Mouse (Mus musculus): ENCODE data around the gene Styx. TPM values are rescaled to one million over a fixed set of nuclear protein-coding genes. Genes with fewer than 3 reads are reported as not detected.

The Styx gene
- polyA plus RNA-seq, 1 experiment from 2014 or later: 64.0 TPM

- Histone ChIP-seq H3K27me3 (ENCODE audit: control insufficient read depth, insufficient read depth, low read depth, low read length) (no peaks in the 10 kb centered on the region), H3K27ac (ENCODE audit: low read length) (no peak overlapping the region), H3K9me3 (replicated peaks; ENCODE audit: control insufficient read depth, low read length, poor library complexity, severe bottlenecking) (peaks cover 3% of the 10 kb centered on the region), H3K4me3 (ENCODE audit: low read depth, low read length) (no peak overlapping the region), H3K36me3 (ENCODE audit: control insufficient read depth, insufficient read depth, low read length) (no peaks in the 10 kb centered on the region), H3K4me2 (ENCODE audit: low read length) (no peak overlapping the region), H3K4me1 (ENCODE audit: control insufficient read depth, insufficient read depth, low read length) (no peaks in the 10 kb centered on the region), H3K9ac (ENCODE audit: low read depth, low read length) (no peak overlapping the region)
- ATAC-seq: no peak; the same call in 1 of the 2 replicates
- WGBS: 66% methylated on average over 4 of the region's 4 CpGs
Measured at GRCm38 (mm10) chr14:45422371-45422770, 71.5 kb downstream of the Styx start.

GRCm38 (mm10) chr14:45423220-45423619 lies 72.3 kb downstream of the Styx start:
- peak; percentile 91 for ATAC-seq
- WGBS: 8% methylated on average over 5 of the region's 5 CpGs

GRCm38 (mm10) chr14:45430066-45430842 lies 79.4 kb downstream of the Styx start:
- H3K4me3 ChIP-seq (ENCODE audit: low read depth, low read length): no peak overlapping the region
- no peak overlapping the region for H3K4me2 ChIP-seq (ENCODE audit: low read length)
- ATAC-seq: no peak
- no peaks in the 10 kb centered on the region for H3K36me3 ChIP-seq (ENCODE audit: control insufficient read depth, insufficient read depth, low read length)
- H3K4me1 ChIP-seq (ENCODE audit: control insufficient read depth, insufficient read depth, low read length): no peaks in the 10 kb centered on the region
- no peak overlapping the region for H3K9ac ChIP-seq (ENCODE audit: low read depth, low read length)
- 91% methylated on average over 13 of the region's 13 CpGs for WGBS
- no peak overlapping the region for H3K27ac ChIP-seq (ENCODE audit: low read length)
- no peaks in the 10 kb centered on the region for H3K27me3 ChIP-seq (ENCODE audit: control insufficient read depth, insufficient read depth, low read depth, low read length)
- peaks cover 5% of the 10 kb centered on the region for H3K9me3 ChIP-seq (replicated peaks; ENCODE audit: control insufficient read depth, low read length, poor library complexity, severe bottlenecking)

More at GRCm38 (mm10) chr14:45423220-45423619, 72.3 kb downstream of the Styx start:
- Histone ChIP-seq H3K9ac (ENCODE audit: low read depth, low read length) (no peak overlapping the region), H3K4me2 (ENCODE audit: low read length) (no peak overlapping the region), H3K27ac (ENCODE audit: low read length) (no peak overlapping the region), H3K36me3 (ENCODE audit: control insufficient read depth, insufficient read depth, low read length) (no peaks in the 10 kb centered on the region), H3K4me1 (ENCODE audit: control insufficient read depth, insufficient read depth, low read length) (no peaks in the 10 kb centered on the region), H3K4me3 (ENCODE audit: low read depth, low read length) (no peak overlapping the region), H3K27me3 (ENCODE audit: control insufficient read depth, insufficient read depth, low read depth, low read length) (no peaks in the 10 kb centered on the region), H3K9me3 (replicated peaks; ENCODE audit: control insufficient read depth, low read length, poor library complexity, severe bottlenecking) (peaks cover 3% of the 10 kb centered on the region)

- Histone ChIP-seq H3K27ac (ENCODE audit: low read length) (no peak overlapping the region), H3K4me1 (ENCODE audit: control insufficient read depth, insufficient read depth, low read length) (no peaks in the 10 kb centered on the region), H3K27me3 (ENCODE audit: control insufficient read depth, insufficient read depth, low read depth, low read length) (no peaks in the 10 kb centered on the region), H3K4me3 (ENCODE audit: low read depth, low read length) (no peak overlapping the region), H3K36me3 (ENCODE audit: control insufficient read depth, insufficient read depth, low read length) (no peaks in the 10 kb centered on the region), H3K9ac (ENCODE audit: low read depth, low read length) (no peak overlapping the region), H3K4me2 (ENCODE audit: low read length) (no peak overlapping the region), H3K9me3 (replicated peaks; ENCODE audit: control insufficient read depth, low read length, poor library complexity, severe bottlenecking) (peaks cover 2% of the 10 kb centered on the region; the same call in 1 of the 2 replicates)
- no peak for ATAC-seq
- 70% methylated on average over 4 of the region's 4 CpGs for WGBS
Measured at GRCm38 (mm10) chr14:45432003-45432402, 81.1 kb downstream of the Styx start.

- H3K36me3 ChIP-seq (ENCODE audit: control insufficient read depth, insufficient read depth, low read length): no peaks in the 10 kb centered on the region
Measured at GRCm38 (mm10) chr14:45434220-45434619, 83.3 kb downstream of the Styx start.

GRCm38 (mm10) chr14:45438250-45438930 lies 87.5 kb downstream of the Styx start:
- Histone ChIP-seq H3K4me2 (ENCODE audit: low read length) (no peak overlapping the region), H3K9me3 (replicated peaks; ENCODE audit: control insufficient read depth, low read length, poor library complexity, severe bottlenecking) (no peaks in the 10 kb centered on the region), H3K27ac (ENCODE audit: low read length) (no peak overlapping the region), H3K9ac (ENCODE audit: low read depth, low read length) (no peak overlapping the region), H3K36me3 (ENCODE audit: control insufficient read depth, insufficient read depth, low read length) (no peaks in the 10 kb centered on the region), H3K27me3 (ENCODE audit: control insufficient read depth, insufficient read depth, low read depth, low read length) (no peaks in the 10 kb centered on the region), H3K4me1 (ENCODE audit: control insufficient read depth, insufficient read depth, low read length) (0 out of 2 replicates have a peak, but pooled peaks cover 3% of the 10 kb centered on the region), H3K4me3 (ENCODE audit: low read depth, low read length) (no peak overlapping the region)
- 88% methylated on average over 19 of the region's 19 CpGs for WGBS
- ATAC-seq: no peak

More at GRCm38 (mm10) chr14:45434220-45434619, 83.3 kb downstream of the Styx start:
- no peak overlapping the region for H3K9ac ChIP-seq (ENCODE audit: low read depth, low read length)
- WGBS: 68% methylated on average over 6 of the region's 6 CpGs
- no peaks in the 10 kb centered on the region for H3K4me1 ChIP-seq (ENCODE audit: control insufficient read depth, insufficient read depth, low read length)
- H3K27ac ChIP-seq (ENCODE audit: low read length): no peak overlapping the region
- no peak overlapping the region for H3K4me3 ChIP-seq (ENCODE audit: low read depth, low read length)
- no peak for ATAC-seq
- no peaks in the 10 kb centered on the region for H3K27me3 ChIP-seq (ENCODE audit: control insufficient read depth, insufficient read depth, low read depth, low read length)
- H3K4me2 ChIP-seq (ENCODE audit: low read length): no peak overlapping the region
- peaks cover 2% of the 10 kb centered on the region; the same call in 1 of the 2 replicates for H3K9me3 ChIP-seq (replicated peaks; ENCODE audit: control insufficient read depth, low read length, poor library complexity, severe bottlenecking)

- 84% methylated on average over 2 of the region's 2 CpGs for WGBS
- no peak overlapping the region for H3K9ac ChIP-seq (ENCODE audit: low read depth, low read length)
- ATAC-seq: no peak
- H3K27ac ChIP-seq (ENCODE audit: low read length): no peak overlapping the region
- no peak overlapping the region for H3K4me3 ChIP-seq (ENCODE audit: low read depth, low read length)
- no peaks in the 10 kb centered on the region for H3K9me3 ChIP-seq (replicated peaks; ENCODE audit: control insufficient read depth, low read length, poor library complexity, severe bottlenecking)
- H3K4me1 ChIP-seq (ENCODE audit: control insufficient read depth, insufficient read depth, low read length): 0 out of 2 replicates have a peak, but pooled peaks cover 3% of the 10 kb centered on the region
- H3K36me3 ChIP-seq (ENCODE audit: control insufficient read depth, insufficient read depth, low read length): no peaks in the 10 kb centered on the region
- no peaks in the 10 kb centered on the region for H3K27me3 ChIP-seq (ENCODE audit: control insufficient read depth, insufficient read depth, low read depth, low read length)
- no peak overlapping the region for H3K4me2 ChIP-seq (ENCODE audit: low read length)
Measured at GRCm38 (mm10) chr14:45438931-45439275, 88.0 kb downstream of the Styx start.

- Histone ChIP-seq H3K4me2 (ENCODE audit: low read length) (no peak overlapping the region), H3K4me3 (ENCODE audit: low read depth, low read length) (no peak overlapping the region), H3K27me3 (ENCODE audit: control insufficient read depth, insufficient read depth, low read depth, low read length) (no peaks in the 10 kb centered on the region), H3K4me1 (ENCODE audit: control insufficient read depth, insufficient read depth, low read length) (0 out of 2 replicates have a peak, but pooled peaks cover 3% of the 10 kb centered on the region), H3K27ac (ENCODE audit: low read length) (no peak overlapping the region), H3K9me3 (replicated peaks; ENCODE audit: control insufficient read depth, low read length, poor library complexity, severe bottlenecking) (no peaks in the 10 kb centered on the region), H3K9ac (ENCODE audit: low read depth, low read length) (no peak overlapping the region), H3K36me3 (ENCODE audit: control insufficient read depth, insufficient read depth, low read length) (no peaks in the 10 kb centered on the region)
- ATAC-seq: no peak
- 75% methylated on average over 9 of the region's 9 CpGs for WGBS
Measured at GRCm38 (mm10) chr14:45439387-45439786, 88.5 kb downstream of the Styx start.

GRCm38 (mm10) chr14:45441291-45441690 lies 90.4 kb downstream of the Styx start:
- no peaks in the 10 kb centered on the region for H3K36me3 ChIP-seq (ENCODE audit: control insufficient read depth, insufficient read depth, low read length)
- no peaks in the 10 kb centered on the region for H3K9me3 ChIP-seq (replicated peaks; ENCODE audit: control insufficient read depth, low read length, poor library complexity, severe bottlenecking)
- ATAC-seq: peak; percentile 43; the same call in 1 of the 2 replicates
- 0 out of 2 replicates have a peak, but pooled peaks cover 3% of the 10 kb centered on the region for H3K4me1 ChIP-seq (ENCODE audit: control insufficient read depth, insufficient read depth, low read length)
- no peak overlapping the region for H3K27ac ChIP-seq (ENCODE audit: low read length)
- H3K4me2 ChIP-seq (ENCODE audit: low read length): no peak overlapping the region
- H3K27me3 ChIP-seq (ENCODE audit: control insufficient read depth, insufficient read depth, low read depth, low read length): no peaks in the 10 kb centered on the region
- H3K9ac ChIP-seq (ENCODE audit: low read depth, low read length): no peak overlapping the region
- 65% methylated on average over 6 of the region's 6 CpGs for whole genome bisulfite sequencing
- no peak overlapping the region for H3K4me3 ChIP-seq (ENCODE audit: low read depth, low read length)

Measured in midbrain, embryonic 16.5 days (tissue).